Mouse (Mus musculus) 3134 (cell line): ENCODE results near the gene Capn11.
"Not testable (repeated sequence)": the region's sequence is repeated elsewhere in the genome, so short reads cannot be mapped to it uniquely, and the experiment has no call there.

Experiments used
- DNase-seq: peaks from one replicate; pipeline ENCODE4 v3.0.0-alpha.2; 2011; ENCODE audit warnings: low spot score; ENCODE audit not compliant: insufficient read length; ENCODE audit errors: extremely low read depth

The Capn11 gene

GRCm38 (mm10) chr17:45629861-45630694 lies 29.0 kb downstream of the Capn11 start:
- peak; percentile 57 for DNase-seq

GRCm38 (mm10) chr17:45628885-45629855 lies 30.0 kb downstream of the Capn11 start:
- no peak for DNase-seq

GRCm38 (mm10) chr17:45628160-45628559 lies 31.0 kb downstream of the Capn11 start:
- peak; percentile 34 for DNase-seq

GRCm38 (mm10) chr17:45626577-45627134 lies 32.5 kb downstream of the Capn11 start:
- peak; percentile 65 for DNase-seq

- not testable (repeated sequence) for DNase-seq
Measured at GRCm38 (mm10) chr17:45623425-45623824, 35.7 kb downstream of the Capn11 start.

GRCm38 (mm10) chr17:45619386-45620256 lies 39.5 kb downstream of the Capn11 start:
- DNase-seq: no peak

GRCm38 (mm10) chr17:45618941-45619385 lies 40.2 kb downstream of the Capn11 start:
- no peak for DNase-seq

- DNase-seq: no peak
Measured at GRCm38 (mm10) chr17:45617655-45618054, 41.5 kb downstream of the Capn11 start.

GRCm38 (mm10) chr17:45616679-45617078 lies 42.4 kb downstream of the Capn11 start:
- no peak for DNase-seq

- no peak for DNase-seq
Measured at GRCm38 (mm10) chr17:45616046-45616650, 43.0 kb downstream of the Capn11 start.

- DNase-seq: no peak
Measured at GRCm38 (mm10) chr17:45612921-45613320, 46.2 kb downstream of the Capn11 start.

- no peak for DNase-seq
Measured at GRCm38 (mm10) chr17:45612008-45612407, 47.1 kb downstream of the Capn11 start.

- no peak for DNase-seq
Measured at GRCm38 (mm10) chr17:45610144-45610866, 48.8 kb downstream of the Capn11 start.

GRCm38 (mm10) chr17:45608396-45608795 lies 50.7 kb downstream of the Capn11 start:
- DNase-seq: no peak

- no peak for DNase-seq
Measured at GRCm38 (mm10) chr17:45606992-45607879, 51.9 kb downstream of the Capn11 start.

GRCm38 (mm10) chr17:45602984-45603383 lies 56.1 kb downstream of the Capn11 start:
- no peak for DNase-seq

GRCm38 (mm10) chr17:45601877-45602304 lies 57.2 kb downstream of the Capn11 start, which contains the start of gene Mymx:
TSS of gene Mymx (minus strand) at chr17:45602102.
- DNase-seq: no peak

GRCm38 (mm10) chr17:45601325-45601724 lies 57.8 kb downstream of the Capn11 start:
- DNase-seq: no peak
